Mouse (Mus musculus): ENCODE data around the gene Olfr808. TPM values are rescaled to one million over a fixed set of nuclear protein-coding genes. Genes with fewer than 3 reads are reported as not detected.

Olfr808 gene
- polyA plus RNA-seq (2015; fragmentation: Nextera tagmentation; extraction: Ambion mirVana), result not detected in 2 replicates

GRCm38 (mm10) chr10:129765182-129765581 is at the start of gene Olfr808:
Gene Olfr808 (plus strand): TSS chr10:129765482.
- ATAC-seq (ENCODE audit: low read depth) (no peak), DNase-seq (no peak)
- H3K27me3 ChIP-seq, result no peaks in the 10 kb centered on the region
- no peak within 1 kb of the TSS for H3K4me2 ChIP-seq
- no peak within 1 kb of the TSS for H3K27ac ChIP-seq
- H3K9ac ChIP-seq, result no peak within 1 kb of the TSS
- 61% methylated on average over 1 of the region's 1 CpGs for WGBS (ENCODE audit: insufficient replicate concordance)
- no peaks in the 10 kb centered on the region for H3K4me1 ChIP-seq (replicated peaks)
- no peaks in the 10 kb centered on the region for H3K9me3 ChIP-seq (replicated peaks)
- H3K36me3 ChIP-seq, result no peaks in the 10 kb centered on the region
- no peak within 1 kb of the TSS for H3K4me3 ChIP-seq (replicated peaks)

- Histone ChIP-seq H3K4me1 (replicated peaks) (no peaks in the 10 kb centered on the region), H3K36me3 (no peaks in the 10 kb centered on the region), H3K9ac (no peak within 1 kb of the TSS), H3K27me3 (no peaks in the 10 kb centered on the region), H3K4me2 (no peak within 1 kb of the TSS), H3K27ac (no peak within 1 kb of the TSS), H3K9me3 (replicated peaks) (no peaks in the 10 kb centered on the region), H3K4me3 (replicated peaks) (no peak within 1 kb of the TSS)
- no peak for ATAC-seq (ENCODE audit: low read depth)
- 69% methylated on average over 2 of the region's 2 CpGs for WGBS (ENCODE audit: insufficient replicate concordance)
- DNase-seq, result no peak
These were observed 36.0 kb upstream of the Olfr808 start, which contains the start of gene Olfr805 for GRCm38 (mm10) chr10:129729275-129729674. Gene Olfr805 (minus strand): TSS chr10:129729375.

- H3K4me3 ChIP-seq (replicated peaks), result no peak within 1 kb of the TSS
- H3K4me1 ChIP-seq (replicated peaks), result no peaks in the 10 kb centered on the region
- DNase-seq, result no peak
- H3K27me3 ChIP-seq, result no peaks in the 10 kb centered on the region
- no peak for ATAC-seq (ENCODE audit: low read depth)
- no peaks in the 10 kb centered on the region for H3K36me3 ChIP-seq
- H3K9me3 ChIP-seq (replicated peaks), result no peaks in the 10 kb centered on the region; the same call in 1 of the 2 replicates
- no peak within 1 kb of the TSS for H3K27ac ChIP-seq
- no peak within 1 kb of the TSS for H3K9ac ChIP-seq
- no peak within 1 kb of the TSS for H3K4me2 ChIP-seq
These were observed 23.5 kb upstream of the Olfr808 start, which contains the start of gene Olfr806 for GRCm38 (mm10) chr10:129741821-129742220. Gene Olfr806 (minus strand): TSS chr10:129741921.

GRCm38 (mm10) chr10:129757693-129758092 is 7.6 kb upstream of the Olfr808 start, which contains the start of gene Olfr807:
Gene Olfr807 (minus strand): TSS chr10:129757793.
- H3K4me3 ChIP-seq (replicated peaks), result no peak within 1 kb of the TSS
- H3K4me1 ChIP-seq (replicated peaks), result no peaks in the 10 kb centered on the region
- no peak within 1 kb of the TSS for H3K4me2 ChIP-seq
- no peak for DNase-seq
- H3K27ac ChIP-seq, result no peak within 1 kb of the TSS
- no peaks in the 10 kb centered on the region for H3K36me3 ChIP-seq
- no peak within 1 kb of the TSS for H3K9ac ChIP-seq
- no peak for ATAC-seq (ENCODE audit: low read depth)
- no peaks in the 10 kb centered on the region for H3K9me3 ChIP-seq (replicated peaks)
- no peaks in the 10 kb centered on the region for H3K27me3 ChIP-seq
- 57% methylated on average over 1 of the region's 1 CpGs for WGBS (ENCODE audit: insufficient replicate concordance)

- DNase-seq (no peak), ATAC-seq (ENCODE audit: low read depth) (no peak)
- H3K27ac ChIP-seq, result no peak within 1 kb of the TSS
- H3K9me3 ChIP-seq (replicated peaks), result no peaks in the 10 kb centered on the region
- no peaks in the 10 kb centered on the region for H3K4me1 ChIP-seq (replicated peaks)
- no peaks in the 10 kb centered on the region for H3K36me3 ChIP-seq
- no peak within 1 kb of the TSS for H3K9ac ChIP-seq
- no peaks in the 10 kb centered on the region for H3K27me3 ChIP-seq
- H3K4me3 ChIP-seq (replicated peaks), result no peak within 1 kb of the TSS
- H3K4me2 ChIP-seq, result no peak within 1 kb of the TSS
These were observed 9.1 kb downstream of the Olfr808 start, which contains the start of gene Olfr809 for GRCm38 (mm10) chr10:129774338-129774737. Gene Olfr809 (plus strand): TSS chr10:129774638.

- DNase-seq (no peak), ATAC-seq (ENCODE audit: low read depth) (no peak)
- Histone ChIP-seq H3K9ac (no peak overlapping the region), H3K4me1 (replicated peaks) (no peaks in the 10 kb centered on the region), H3K36me3 (no peaks in the 10 kb centered on the region), H3K4me3 (replicated peaks) (no peak overlapping the region), H3K27ac (no peak overlapping the region), H3K27me3 (no peaks in the 10 kb centered on the region), H3K9me3 (replicated peaks) (no peaks in the 10 kb centered on the region), H3K4me2 (no peak overlapping the region)
These were observed 12.8 kb downstream of the Olfr808 start for GRCm38 (mm10) chr10:129778123-129778522.

GRCm38 (mm10) chr10:129794817-129795216 is 29.5 kb downstream of the Olfr808 start, which contains the start of gene Olfr810:
Gene Olfr810 (minus strand): TSS chr10:129794917.
- ATAC-seq (ENCODE audit: low read depth), result no peak
- no peaks in the 10 kb centered on the region for H3K4me1 ChIP-seq (replicated peaks)
- H3K27ac ChIP-seq, result no peak within 1 kb of the TSS
- no peaks in the 10 kb centered on the region for H3K9me3 ChIP-seq (replicated peaks)
- no peak within 1 kb of the TSS for H3K4me2 ChIP-seq
- DNase-seq, result no peak
- no peak within 1 kb of the TSS for H3K4me3 ChIP-seq (replicated peaks)
- H3K9ac ChIP-seq, result no peak within 1 kb of the TSS
- no peaks in the 10 kb centered on the region for H3K36me3 ChIP-seq
- H3K27me3 ChIP-seq, result no peaks in the 10 kb centered on the region

- Histone ChIP-seq H3K9ac (no peak within 1 kb of the TSS), H3K4me3 (replicated peaks) (no peak within 1 kb of the TSS), H3K9me3 (replicated peaks) (no peaks in the 10 kb centered on the region), H3K36me3 (no peaks in the 10 kb centered on the region), H3K4me1 (replicated peaks) (no peaks in the 10 kb centered on the region), H3K4me2 (no peak within 1 kb of the TSS), H3K27ac (no peak within 1 kb of the TSS), H3K27me3 (no peaks in the 10 kb centered on the region)
- WGBS (ENCODE audit: insufficient replicate concordance), result 58% methylated on average over 4 of the region's 4 CpGs
- no peak for ATAC-seq (ENCODE audit: low read depth)
- DNase-seq, result no peak
These were observed 39.0 kb downstream of the Olfr808 start, which contains the start of gene Olfr811 for GRCm38 (mm10) chr10:129804296-129804695. Gene Olfr811 (minus strand): TSS chr10:129804396.

Small RNA genes within 50 kb of the gene (microRNA-seq; reads per million reads assigned to microRNA genes)
- gene Gm24485, result not detected

Other genes with a start within 250 kb of the Olfr808 start
- not detected in 2 replicates for gene Olfr791, start 243.7 kb upstream of the Olfr808 start, polyA plus RNA-seq (2015; fragmentation: Nextera tagmentation; extraction: Ambion mirVana)
- gene Olfr792, start 226.3 kb upstream of the Olfr808 start, polyA plus RNA-seq (2015; fragmentation: Nextera tagmentation; extraction: Ambion mirVana), result not detected in 2 replicates
- gene Olfr794, start 197.8 kb upstream of the Olfr808 start, polyA plus RNA-seq (2015; fragmentation: Nextera tagmentation; extraction: Ambion mirVana), result not detected in 2 replicates
- not detected in 2 replicates for gene Olfr796, start 152.9 kb upstream of the Olfr808 start, polyA plus RNA-seq (2015; fragmentation: Nextera tagmentation; extraction: Ambion mirVana)
- gene Olfr798, start 137.5 kb upstream of the Olfr808 start, polyA plus RNA-seq (2015; fragmentation: Nextera tagmentation; extraction: Ambion mirVana), result not detected in 2 replicates
- not detected in 2 replicates for gene Olfr799, start 128.0 kb upstream of the Olfr808 start, polyA plus RNA-seq (2015; fragmentation: Nextera tagmentation; extraction: Ambion mirVana)
- not detected in 2 replicates for gene Olfr800, start 107.8 kb upstream of the Olfr808 start, polyA plus RNA-seq (2015; fragmentation: Nextera tagmentation; extraction: Ambion mirVana)
- gene Olfr801, start 91.6 kb upstream of the Olfr808 start, polyA plus RNA-seq (2015; fragmentation: Nextera tagmentation; extraction: Ambion mirVana), result not detected in 2 replicates
- not detected in 2 replicates for gene Olfr802, start 77.3 kb upstream of the Olfr808 start, polyA plus RNA-seq (2015; fragmentation: Nextera tagmentation; extraction: Ambion mirVana)
- gene Olfr803, start 71.2 kb upstream of the Olfr808 start, polyA plus RNA-seq (2015; fragmentation: Nextera tagmentation; extraction: Ambion mirVana), result not detected in 2 replicates
- gene Olfr804, start 62.3 kb upstream of the Olfr808 start, polyA plus RNA-seq (2015; fragmentation: Nextera tagmentation; extraction: Ambion mirVana), result not detected in 2 replicates
- not detected in 2 replicates for gene Olfr805, start 36.1 kb upstream of the Olfr808 start, polyA plus RNA-seq (2015; fragmentation: Nextera tagmentation; extraction: Ambion mirVana)
- gene Olfr806, start 23.6 kb upstream of the Olfr808 start, polyA plus RNA-seq (2015; fragmentation: Nextera tagmentation; extraction: Ambion mirVana), result not detected in 2 replicates
- gene Olfr807, start 7.7 kb upstream of the Olfr808 start, polyA plus RNA-seq (2015; fragmentation: Nextera tagmentation; extraction: Ambion mirVana), result not detected in 2 replicates
- gene Olfr809, start 9.2 kb downstream of the Olfr808 start, polyA plus RNA-seq (2015; fragmentation: Nextera tagmentation; extraction: Ambion mirVana), result not detected in 2 replicates
- gene Olfr810, start 29.4 kb downstream of the Olfr808 start, polyA plus RNA-seq (2015; fragmentation: Nextera tagmentation; extraction: Ambion mirVana), result not detected in 2 replicates
- not detected in 2 replicates for gene Olfr811, start 38.9 kb downstream of the Olfr808 start, polyA plus RNA-seq (2015; fragmentation: Nextera tagmentation; extraction: Ambion mirVana)
- not detected in 2 replicates for gene Olfr812, start 80.6 kb downstream of the Olfr808 start, polyA plus RNA-seq (2015; fragmentation: Nextera tagmentation; extraction: Ambion mirVana)
- gene Olfr813, start 89.9 kb downstream of the Olfr808 start, polyA plus RNA-seq (2015; fragmentation: Nextera tagmentation; extraction: Ambion mirVana), result not detected in 2 replicates
- not detected in 2 replicates for gene Olfr814, start 114.4 kb downstream of the Olfr808 start, polyA plus RNA-seq (2015; fragmentation: Nextera tagmentation; extraction: Ambion mirVana)
- not detected in 2 replicates for gene Olfr815, start 140.4 kb downstream of the Olfr808 start, polyA plus RNA-seq (2015; fragmentation: Nextera tagmentation; extraction: Ambion mirVana)
- not detected in 2 replicates for gene Olfr816, start 150.1 kb downstream of the Olfr808 start, polyA plus RNA-seq (2015; fragmentation: Nextera tagmentation; extraction: Ambion mirVana)
- gene Olfr818, start 183.6 kb downstream of the Olfr808 start, polyA plus RNA-seq (2015; fragmentation: Nextera tagmentation; extraction: Ambion mirVana), result not detected in 2 replicates
- not detected in 2 replicates for gene Olfr819, start 201.8 kb downstream of the Olfr808 start, polyA plus RNA-seq (2015; fragmentation: Nextera tagmentation; extraction: Ambion mirVana)
- gene Olfr247, start 210.7 kb downstream of the Olfr808 start, polyA plus RNA-seq (2015; fragmentation: Nextera tagmentation; extraction: Ambion mirVana), result not detected in 2 replicates
- gene Gm10310, start 219.6 kb downstream of the Olfr808 start, polyA plus RNA-seq (2015; fragmentation: Nextera tagmentation; extraction: Ambion mirVana), result not detected in 2 replicates
- gene Olfr820, start 247.1 kb downstream of the Olfr808 start, polyA plus RNA-seq (2015; fragmentation: Nextera tagmentation; extraction: Ambion mirVana), result not detected in 2 replicates

Data from liver, embryonic 13.5 days (tissue).